12 mouse cellular contexts compared by ENCODE assay signal in genomic region chr3:98094629-98095583, GRCm38 (mm10).
A peak's percentile ranks its signal among the peaks of the same experiment; 100 is the strongest.
DNase-seq lines count a peak whose midpoint lies in the region; ATAC-seq lines count a peak whose summit lies in the region.
"Had no signal": no experiment of that assay in that cellular context is flagged by ENCODE, and none has a peak within 500 bp of the region (broad histone marks: within the 10 kb centered on the region; RNA-seq: fewer than 3 reads in every experiment).

No protein-coding gene starts in this region.

- DNase-seq in forebrain, embryonic 11.5 days (ENCODE audit: low spot score): no peak
- DNase-seq in kidney, adult 11 months: no peak
- no peak for DNase-seq in embryonic facial prominence, embryonic 10.5 days (ENCODE audit: low spot score)
- DNase-seq in layer of hippocampus, postnatal 10 days (ENCODE audit: low spot score in 2 of 2): no peak
- DNase-seq: cerebellum, adult 9-11 months; gastrocnemius, adult 2 months; kidney, adult 18-20 months had no signal

- H3K4me2 ChIP-seq in forebrain, embryonic 11.5 days (ENCODE audit: low read depth, low read length, severe bottlenecking): no peak overlapping the region
- no peak overlapping the region for H3K4me2 ChIP-seq in forebrain, embryonic 15.5 days (replicated peaks)
- H3K4me2 ChIP-seq in kidney, embryonic 15.5 days: no peak overlapping the region
- H3K4me2 ChIP-seq in limb, embryonic 12.5 days: no peak overlapping the region
- H3K4me2 ChIP-seq: liver, embryonic 11.5 days had no signal

- peaks cover 2% of the 10 kb centered on the region; the same call in 1 of the 2 replicates for H3K36me3 ChIP-seq in forebrain, embryonic 11.5 days (ENCODE audit: control insufficient read depth, insufficient read depth, low read length)
- no peaks in the 10 kb centered on the region for H3K36me3 ChIP-seq in forebrain, embryonic 15.5 days
- peaks cover 55% of the 10 kb centered on the region for H3K36me3 ChIP-seq in kidney, embryonic 15.5 days
- H3K36me3 ChIP-seq in embryonic facial prominence, embryonic 10.5 days (replicated peaks): peaks cover 65% of the 10 kb centered on the region
- H3K36me3 ChIP-seq in limb, embryonic 12.5 days: peaks cover 59% of the 10 kb centered on the region

- H3K4me3 ChIP-seq in forebrain, embryonic 11.5 days (ENCODE audit: low read depth, low read length): no peak overlapping the region
- no peak overlapping the region for H3K4me3 ChIP-seq in forebrain, embryonic 15.5 days
- H3K4me3 ChIP-seq in kidney, embryonic 15.5 days (replicated peaks): no peak overlapping the region
- H3K4me3 ChIP-seq in embryonic facial prominence, embryonic 10.5 days: no peak overlapping the region
- H3K4me3 ChIP-seq in limb, embryonic 12.5 days (replicated peaks): no peak overlapping the region
- H3K4me3 ChIP-seq: gastrocnemius, adult 2 months had no signal

- ATAC-seq in forebrain, embryonic 11.5 days (replicated peaks; ENCODE audit: low FRiP score): 0 out of 2 replicates have a peak, but pooled peaks have one; percentile 32
- ATAC-seq in forebrain, embryonic 15.5 days (replicated peaks): no peak; the same call in 1 of the 2 replicates
- ATAC-seq in kidney, embryonic 15.5 days (replicated peaks; ENCODE audit: low FRiP score): no peak
- 0 out of 2 replicates have a peak, but pooled peaks have one; percentile 36 for ATAC-seq in limb, embryonic 12.5 days (ENCODE audit: insufficient number of reproducible peaks, insufficient read depth, low FRiP score, low TSS enrichment, low read depth)
- ATAC-seq in megakaryocyte progenitor cell, adult 5-6 weeks (replicated peaks; ENCODE audit: poor library complexity): no peak

- peaks cover 5% of the 10 kb centered on the region; the same call in 1 of the 2 replicates for H3K4me1 ChIP-seq in forebrain, embryonic 11.5 days (replicated peaks; ENCODE audit: control insufficient read depth, insufficient read depth, low read length)
- peaks cover 24% of the 10 kb centered on the region for H3K4me1 ChIP-seq in forebrain, embryonic 15.5 days
- H3K4me1 ChIP-seq in kidney, embryonic 15.5 days: peaks cover 50% of the 10 kb centered on the region
- H3K4me1 ChIP-seq in embryonic facial prominence, embryonic 10.5 days: peaks cover 33% of the 10 kb centered on the region
- peaks cover 31% of the 10 kb centered on the region for H3K4me1 ChIP-seq in limb, embryonic 12.5 days (replicated peaks)

- no peaks in the 10 kb centered on the region for H3K27me3 ChIP-seq in forebrain, embryonic 11.5 days (ENCODE audit: control insufficient read depth, insufficient read depth, low read length)
- no peaks in the 10 kb centered on the region for H3K27me3 ChIP-seq in forebrain, embryonic 15.5 days
- no peaks in the 10 kb centered on the region for H3K27me3 ChIP-seq in kidney, embryonic 15.5 days
- no peaks in the 10 kb centered on the region for H3K27me3 ChIP-seq in embryonic facial prominence, embryonic 10.5 days (replicated peaks; ENCODE audit: low read depth, poor library complexity, severe bottlenecking)
- no peaks in the 10 kb centered on the region for H3K27me3 ChIP-seq in limb, embryonic 12.5 days

- WGBS in forebrain, embryonic 11.5 days: 80% methylated on average over 17 of the region's 17 CpGs
- WGBS in forebrain, embryonic 15.5 days: 53% methylated on average over 17 of the region's 17 CpGs
- WGBS in kidney, embryonic 15.5 days: 69% methylated on average over 17 of the region's 17 CpGs
- 85% methylated on average over 17 of the region's 17 CpGs for WGBS in embryonic facial prominence, embryonic 10.5 days
- 64% methylated on average over 17 of the region's 17 CpGs for WGBS in limb, embryonic 12.5 days

- no peak overlapping the region for H3K9ac ChIP-seq in forebrain, embryonic 11.5 days (ENCODE audit: low read length)
- no peak overlapping the region for H3K9ac ChIP-seq in forebrain, embryonic 15.5 days (replicated peaks)
- no peak overlapping the region for H3K9ac ChIP-seq in kidney, embryonic 15.5 days
- H3K9ac ChIP-seq in limb, embryonic 12.5 days (replicated peaks): no peak overlapping the region

- no peaks in the 10 kb centered on the region for H3K9me3 ChIP-seq in forebrain, embryonic 11.5 days (ENCODE audit: control insufficient read depth, low read length)
- no peaks in the 10 kb centered on the region for H3K9me3 ChIP-seq in forebrain, embryonic 15.5 days
- H3K9me3 ChIP-seq in kidney, embryonic 15.5 days (replicated peaks): no peaks in the 10 kb centered on the region
- no peaks in the 10 kb centered on the region for H3K9me3 ChIP-seq in embryonic facial prominence, embryonic 10.5 days
- H3K9me3 ChIP-seq in limb, embryonic 12.5 days: no peaks in the 10 kb centered on the region

- H3K27ac ChIP-seq in forebrain, embryonic 11.5 days (ENCODE audit: low read depth, low read length): no peak overlapping the region
- no peak overlapping the region for H3K27ac ChIP-seq in forebrain, embryonic 15.5 days (replicated peaks)
- peak overlapping the region; percentile 58; the same call in 1 of the 2 replicates for H3K27ac ChIP-seq in kidney, embryonic 15.5 days
- H3K27ac ChIP-seq in embryonic facial prominence, embryonic 10.5 days (replicated peaks): 0 out of 2 replicates have a peak overlapping the region, but pooled peaks have one; percentile 7
- peak overlapping the region; percentile 59; the same call in 1 of the 2 replicates for H3K27ac ChIP-seq in limb, embryonic 12.5 days
- H3K27ac ChIP-seq: gastrocnemius, adult 2 months had no signal

Comparison
In these comparisons a context has a peak if more than half of its experiments do, and no peak if none do; other contexts are left out.
1. ATAC-seq: peak in forebrain, embryonic 11.5 days (single experiment) and limb, embryonic 12.5 days (single experiment); none in forebrain, embryonic 15.5 days (single experiment), kidney, embryonic 15.5 days (single experiment) and megakaryocyte progenitor cell, adult 5-6 weeks (single experiment).
2. H3K27ac ChIP-seq: peak in kidney, embryonic 15.5 days (single experiment), embryonic facial prominence, embryonic 10.5 days (single experiment) and limb, embryonic 12.5 days (single experiment); none in forebrain, embryonic 11.5 days (single experiment) and forebrain, embryonic 15.5 days (single experiment).